Mouse (Mus musculus): ENCODE data around the gene Nphp3.

Gene Nphp3

GRCm38 (mm10) chr9:104064571-104064970, 62.2 kb downstream of the Nphp3 start:
- no peak for DNase-seq (ENCODE audit: low spot score)

DNA sequence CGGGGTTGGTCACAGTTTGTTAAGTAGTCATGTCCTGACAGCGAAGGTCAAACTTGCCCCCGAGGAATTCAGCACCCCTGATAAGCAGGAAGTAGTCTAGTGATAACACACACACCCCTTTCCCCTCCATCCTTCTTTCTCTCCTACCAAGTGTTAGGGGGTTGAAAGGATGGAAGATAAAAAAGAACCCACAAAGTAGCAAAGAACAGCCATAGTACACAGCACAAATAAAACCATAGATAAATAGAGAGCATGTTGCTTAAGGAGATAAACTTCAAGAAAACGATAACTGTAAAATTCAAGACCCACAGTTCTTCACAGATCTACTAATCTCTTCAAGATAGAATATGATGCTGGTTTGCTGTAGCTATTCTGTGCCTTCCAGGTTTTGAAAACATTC, 67.9 kb downstream of the Nphp3 start:
- no peak for DNase-seq (ENCODE audit: low spot score)

GRCm38 (mm10) chr9:104070863-104071604, 68.7 kb downstream of the Nphp3 start:
- no peak for DNase-seq (ENCODE audit: low spot score)

GRCm38 (mm10) chr9:104075808-104076207, 73.5 kb downstream of the Nphp3 start:
- DNase-seq (ENCODE audit: low spot score) = no peak

GRCm38 (mm10) chr9:104078780-104079179, 76.4 kb downstream of the Nphp3 start:
- no peak for DNase-seq (ENCODE audit: low spot score)

DNA sequence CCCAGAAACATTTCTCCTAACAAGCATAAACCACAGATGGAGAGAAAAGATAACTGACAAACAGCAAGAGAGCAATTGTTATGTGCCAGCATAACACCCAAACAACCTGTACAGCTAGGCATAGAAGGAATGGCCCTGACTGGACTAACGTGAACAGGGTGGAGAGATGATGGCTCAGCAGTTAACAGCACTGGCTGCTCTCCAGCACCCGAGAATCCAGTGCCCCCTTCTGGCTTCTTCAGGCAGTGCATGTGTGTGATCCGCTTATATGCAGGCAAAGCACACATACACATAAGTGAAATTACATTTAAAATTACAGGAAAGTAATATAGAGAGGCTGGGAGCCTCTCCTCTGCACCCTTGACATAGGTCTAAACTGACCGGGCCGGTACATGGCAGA, 77.0 kb downstream of the Nphp3 start:
- peak; percentile 40 for DNase-seq (ENCODE audit: low spot score)

GRCm38 (mm10) chr9:104080038-104080437, 77.7 kb downstream of the Nphp3 start:
- no peak for DNase-seq (ENCODE audit: low spot score)

GRCm38 (mm10) chr9:104085730-104086429, 83.5 kb downstream of the Nphp3 start:
- no peak for DNase-seq (ENCODE audit: low spot score)

GRCm38 (mm10) chr9:104088555-104088954, 86.2 kb downstream of the Nphp3 start:
- DNase-seq (ENCODE audit: low spot score) = no peak

- DNase-seq (ENCODE audit: low spot score) = no peak
Observed at GRCm38 (mm10) chr9:104092945-104093344, 90.6 kb downstream of the Nphp3 start.
